Mouse (Mus musculus) intestine, embryonic 15.5 days (tissue): ENCODE measurements at regions not wholly inside any gene's neighbourhood (a gene's known extent, or its start where the extent isn't known, plus 50 kb on each side); places are given as distances from the start of the nearest gene placed in this dataset.

ENCODE experiments used
- ATAC-seq: fragments of 200-750 bp; cut with Nextera tagmentation; 2 replicates; pipeline ENCODE4 v1.8.0; 2017; ENCODE audit warnings: moderate TSS enrichment, moderate library complexity
- H3K27ac ChIP-seq: fragments of 300-500 bp; sonication (generic); 2 replicates; pipeline ENCODE4 v1.5.1; 2015; ENCODE audit warnings: mild to moderate bottlenecking, inconsistent platforms
- H3K27me3 ChIP-seq: fragments of 300-500 bp; sonication (generic); replicated peaks from 2 replicates; pipeline ENCODE4 v1.6.1; 2015; ENCODE audit warnings: inconsistent platforms
- H3K36me3 ChIP-seq: fragments of 300-500 bp; sonication (generic); 2 replicates; pipeline ENCODE4 v1.6.1; 2015; ENCODE audit warnings: inconsistent platforms
- H3K4me1 ChIP-seq: fragments of 300-500 bp; sonication (generic); replicated peaks from 2 replicates; pipeline ENCODE4 v1.6.1; 2015; ENCODE audit warnings: inconsistent platforms
- H3K4me2 ChIP-seq: fragments of 300-500 bp; sonication (generic); replicated peaks from 2 replicates; pipeline ENCODE4 v1.6.1; 2015; ENCODE audit warnings: mild to moderate bottlenecking, inconsistent platforms
- H3K4me3 ChIP-seq: fragments of 300-500 bp; sonication (generic); replicated peaks from 2 replicates; pipeline ENCODE4 v1.5.1; 2015; ENCODE audit warnings: inconsistent platforms
- H3K9ac ChIP-seq: fragments of 300-500 bp; sonication (generic); 2 replicates; pipeline ENCODE4 v1.6.1; 2015; ENCODE audit warnings: inconsistent platforms
- H3K9me3 ChIP-seq: fragments of 300-500 bp; sonication (generic); 2 replicates; pipeline ENCODE4 v1.6.1; 2016; ENCODE audit warnings: inconsistent platforms
- WGBS: fragments of 180-500 bp; shearing (Covaris S2); methylation state at CpG from one replicate; pipeline ENCODE4 v1.1.7; 2015; 5-methylcytosine and 5-hydroxymethylcytosine counted together

GRCm38 (mm10) chr3:120123155-120123554, 338.9 kb upstream of the Ptbp2 start:
- H3K27ac ChIP-seq, result no peak overlapping the region
- no peaks in the 10 kb centered on the region for H3K9me3 ChIP-seq
- no peak overlapping the region for H3K4me2 ChIP-seq
- no peaks in the 10 kb centered on the region for H3K4me1 ChIP-seq
- WGBS, result 62% methylated on average over 3 of the region's 3 CpGs
- H3K9ac ChIP-seq, result no peak overlapping the region
- H3K27me3 ChIP-seq, result no peaks in the 10 kb centered on the region
- H3K36me3 ChIP-seq, result no peaks in the 10 kb centered on the region
- no peak for ATAC-seq
- no peak overlapping the region for H3K4me3 ChIP-seq

- Histone ChIP-seq H3K9ac (no peak overlapping the region), H3K27me3 (no peaks in the 10 kb centered on the region), H3K4me1 (no peaks in the 10 kb centered on the region), H3K4me2 (no peak overlapping the region), H3K36me3 (no peaks in the 10 kb centered on the region), H3K4me3 (no peak overlapping the region), H3K27ac (no peak overlapping the region), H3K9me3 (no peaks in the 10 kb centered on the region)
- no peak for ATAC-seq
- WGBS, result 74% methylated on average over 7 of the region's 7 CpGs
These were observed 299.1 kb upstream of the Ptbp2 start for GRCm38 (mm10) chr3:120083171-120083932.

GRCm38 (mm10) chr3:120073528-120073927, 289.3 kb upstream of the Ptbp2 start:
- Histone ChIP-seq H3K9me3 (no peaks in the 10 kb centered on the region), H3K27ac (no peak overlapping the region), H3K4me1 (no peaks in the 10 kb centered on the region), H3K36me3 (no peaks in the 10 kb centered on the region), H3K4me3 (no peak overlapping the region), H3K4me2 (no peak overlapping the region), H3K27me3 (no peaks in the 10 kb centered on the region), H3K9ac (no peak overlapping the region)
- WGBS, result 29% methylated on average over 1 of the region's 1 CpGs
- no peak for ATAC-seq

- no peak overlapping the region for H3K27ac ChIP-seq
- ATAC-seq, result no peak
- H3K9me3 ChIP-seq, result no peaks in the 10 kb centered on the region
- WGBS, result 75% methylated on average over 6 of the region's 6 CpGs
- no peaks in the 10 kb centered on the region for H3K36me3 ChIP-seq
- H3K27me3 ChIP-seq, result no peaks in the 10 kb centered on the region
- no peaks in the 10 kb centered on the region for H3K4me1 ChIP-seq
- no peak overlapping the region for H3K4me2 ChIP-seq
- no peak overlapping the region for H3K4me3 ChIP-seq
- no peak overlapping the region for H3K9ac ChIP-seq
These were observed 281.4 kb upstream of the Ptbp2 start for GRCm38 (mm10) chr3:120065714-120066113.

- no peak for ATAC-seq
- H3K27ac ChIP-seq, result no peak overlapping the region
- H3K9me3 ChIP-seq, result no peaks in the 10 kb centered on the region
- no peak overlapping the region for H3K9ac ChIP-seq
- H3K36me3 ChIP-seq, result no peaks in the 10 kb centered on the region
- no peak overlapping the region for H3K4me3 ChIP-seq
- no peaks in the 10 kb centered on the region for H3K27me3 ChIP-seq
- WGBS, result 42% methylated on average over 5 of the region's 5 CpGs
- no peaks in the 10 kb centered on the region for H3K4me1 ChIP-seq
- no peak overlapping the region for H3K4me2 ChIP-seq
These were observed 280.7 kb upstream of the Ptbp2 start for GRCm38 (mm10) chr3:120064854-120065480.

- 64% methylated on average over 5 of the region's 5 CpGs for WGBS
- H3K9me3 ChIP-seq, result no peaks in the 10 kb centered on the region
- no peaks in the 10 kb centered on the region for H3K4me1 ChIP-seq
- no peak overlapping the region for H3K4me2 ChIP-seq
- no peak overlapping the region for H3K27ac ChIP-seq
- no peak overlapping the region for H3K4me3 ChIP-seq
- H3K9ac ChIP-seq, result no peak overlapping the region
- no peak for ATAC-seq
- H3K27me3 ChIP-seq, result no peaks in the 10 kb centered on the region
- no peaks in the 10 kb centered on the region for H3K36me3 ChIP-seq
These were observed 278.0 kb upstream of the Ptbp2 start for GRCm38 (mm10) chr3:120062264-120062663.

- Histone ChIP-seq H3K27me3 (no peaks in the 10 kb centered on the region), H3K9ac (no peak overlapping the region), H3K4me1 (no peaks in the 10 kb centered on the region), H3K36me3 (no peaks in the 10 kb centered on the region), H3K27ac (no peak overlapping the region), H3K4me3 (no peak overlapping the region), H3K4me2 (no peak overlapping the region), H3K9me3 (no peaks in the 10 kb centered on the region)
- ATAC-seq, result no peak
- WGBS, result 55% methylated on average over 11 of the region's 11 CpGs
These were observed 275.7 kb upstream of the Ptbp2 start for GRCm38 (mm10) chr3:120059959-120060358.

GRCm38 (mm10) chr3:120055216-120056154, 271.2 kb upstream of the Ptbp2 start:
- Histone ChIP-seq H3K27ac (no peak overlapping the region), H3K9me3 (no peaks in the 10 kb centered on the region), H3K27me3 (no peaks in the 10 kb centered on the region), H3K4me1 (no peaks in the 10 kb centered on the region), H3K4me2 (no peak overlapping the region), H3K36me3 (no peaks in the 10 kb centered on the region), H3K4me3 (no peak overlapping the region), H3K9ac (no peak overlapping the region)
- 74% methylated on average over 8 of the region's 8 CpGs for WGBS
- no peak for ATAC-seq

GRCm38 (mm10) chr3:120047238-120047637, 263.0 kb upstream of the Ptbp2 start:
- no peak for ATAC-seq

GRCm38 (mm10) chr3:120037526-120037925, 253.3 kb upstream of the Ptbp2 start:
- 90% methylated on average over 3 of the region's 3 CpGs for WGBS
- Histone ChIP-seq H3K9me3 (no peaks in the 10 kb centered on the region), H3K4me3 (no peak overlapping the region), H3K4me2 (no peak overlapping the region), H3K4me1 (no peaks in the 10 kb centered on the region), H3K36me3 (no peaks in the 10 kb centered on the region), H3K9ac (no peak overlapping the region), H3K27me3 (no peaks in the 10 kb centered on the region), H3K27ac (no peak overlapping the region)
- ATAC-seq, result no peak

More at GRCm38 (mm10) chr3:120047238-120047637, 263.0 kb upstream of the Ptbp2 start:
- H3K9ac ChIP-seq, result no peak overlapping the region
- H3K9me3 ChIP-seq, result no peaks in the 10 kb centered on the region
- WGBS, result 90% methylated on average over 3 of the region's 3 CpGs
- H3K4me2 ChIP-seq, result no peak overlapping the region
- H3K4me1 ChIP-seq, result no peaks in the 10 kb centered on the region
- no peaks in the 10 kb centered on the region for H3K36me3 ChIP-seq
- H3K27me3 ChIP-seq, result no peaks in the 10 kb centered on the region
- no peak overlapping the region for H3K4me3 ChIP-seq
- H3K27ac ChIP-seq, result no peak overlapping the region

- H3K4me2 ChIP-seq, result no peak overlapping the region
- no peaks in the 10 kb centered on the region for H3K9me3 ChIP-seq
- no peak overlapping the region for H3K4me3 ChIP-seq
- no peaks in the 10 kb centered on the region for H3K4me1 ChIP-seq
- WGBS, result 91% methylated on average over 10 of the region's 10 CpGs
- H3K27me3 ChIP-seq, result no peaks in the 10 kb centered on the region
- no peak for ATAC-seq
- no peak overlapping the region for H3K27ac ChIP-seq
- no peaks in the 10 kb centered on the region for H3K36me3 ChIP-seq
- no peak overlapping the region for H3K9ac ChIP-seq
These were observed 235.8 kb upstream of the Ptbp2 start for GRCm38 (mm10) chr3:120019826-120020683.
